Mouse (Mus musculus) right cerebral cortex, postnatal 25 days (tissue): Measurements from ENCODE around the gene Mmp9.
A peak's percentile ranks its signal among the peaks of the same experiment; 100 is the strongest.

Source experiments
- DNase-seq: peaks from one replicate; pipeline ENCODE4 v3.0.0; 2022

The Mmp9 gene

GRCm38 (mm10) chr2:164940140-164940830 is at the start of gene Mmp9:
TSS of gene Mmp9 (plus strand) at chr2:164940780.
- DNase-seq = no peak

GRCm38 (mm10) chr2:164891056-164891834 is 49.3 kb upstream of the Mmp9 start:
- no peak for DNase-seq

DNA sequence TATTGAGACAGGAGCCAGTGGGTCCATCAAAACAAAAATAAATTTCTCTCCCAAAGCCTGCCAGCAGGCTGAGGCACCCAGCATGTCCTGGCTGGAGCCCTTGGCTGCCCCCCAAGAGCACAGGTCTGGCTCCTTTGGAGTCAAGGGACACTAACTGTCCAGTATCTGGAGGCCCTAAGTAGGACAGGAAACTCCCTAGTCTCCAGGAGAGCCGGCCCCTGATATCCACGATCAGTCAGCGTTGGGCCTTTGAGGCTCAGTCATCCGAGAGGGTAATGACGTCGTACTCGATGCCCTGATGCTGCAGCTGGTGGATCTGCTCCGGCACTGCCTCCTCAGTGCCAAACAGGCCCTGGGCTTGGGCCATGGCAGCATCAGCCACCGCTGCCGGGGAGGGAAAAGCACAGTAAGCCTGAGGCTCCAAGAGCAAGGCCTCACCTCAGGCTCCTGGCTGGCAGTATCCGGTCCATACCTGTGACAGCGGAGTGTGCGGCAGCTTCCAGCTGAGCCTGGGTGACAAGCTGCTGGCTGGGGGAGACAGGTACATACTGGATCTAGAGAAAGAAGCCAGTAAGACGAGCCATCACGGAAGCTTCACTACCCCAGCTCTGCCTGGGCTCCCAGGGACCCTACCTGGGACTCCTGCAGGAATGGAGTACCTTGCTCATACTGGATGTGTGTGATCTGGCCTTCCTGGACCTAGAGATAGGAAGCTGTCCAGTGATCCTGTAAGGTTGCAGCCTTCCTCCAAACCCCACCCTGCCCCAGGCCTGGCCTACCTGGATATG is 48.5 kb upstream of the Mmp9 start:
- DNase-seq = no peak

- DNase-seq = no peak
Measured at GRCm38 (mm10) chr2:164892696-164893216, 47.8 kb upstream of the Mmp9 start.

GRCm38 (mm10) chr2:164894048-164894447 is 46.5 kb upstream of the Mmp9 start:
- DNase-seq = no peak

DNA sequence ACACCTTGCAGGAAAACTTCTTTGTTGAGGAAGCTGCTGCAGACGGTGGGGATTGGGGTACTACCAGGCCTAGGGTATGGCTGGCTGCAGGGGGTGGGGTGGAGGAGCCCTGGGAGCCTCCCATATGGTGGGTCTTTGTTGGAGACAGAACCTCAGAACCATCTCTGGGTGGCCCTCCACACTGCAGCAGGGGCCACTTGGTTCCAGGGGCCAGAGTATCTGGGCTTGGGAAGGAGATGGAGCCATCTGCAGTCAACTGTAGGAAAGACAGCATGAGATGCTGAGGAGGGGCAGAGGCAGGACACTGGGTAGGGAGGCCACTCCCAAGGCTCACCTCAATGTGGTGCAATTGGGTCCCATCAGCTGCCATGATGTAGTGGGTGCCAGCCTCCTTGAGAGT is 45.9 kb upstream of the Mmp9 start:
- no peak for DNase-seq

DNA sequence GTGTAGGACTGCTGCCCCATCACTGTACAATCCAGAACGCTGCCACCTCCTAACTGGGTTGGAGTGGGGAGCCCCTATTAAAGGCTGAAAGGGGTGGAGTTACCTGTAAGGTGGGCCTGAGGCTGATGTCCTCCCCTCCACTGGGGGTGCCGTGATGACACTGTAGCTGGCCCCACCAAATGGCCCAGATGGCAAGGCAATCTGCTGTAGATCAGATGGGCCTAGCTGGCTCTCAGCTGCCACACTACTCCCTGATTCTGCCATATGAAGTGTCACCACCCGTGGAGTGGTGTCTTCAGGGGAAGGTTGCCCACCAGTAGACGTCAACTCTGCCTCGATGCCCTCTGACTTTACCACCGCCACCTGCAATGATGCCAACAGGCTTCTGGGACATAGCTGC is 44.7 kb upstream of the Mmp9 start:
- no peak for DNase-seq

DNA sequence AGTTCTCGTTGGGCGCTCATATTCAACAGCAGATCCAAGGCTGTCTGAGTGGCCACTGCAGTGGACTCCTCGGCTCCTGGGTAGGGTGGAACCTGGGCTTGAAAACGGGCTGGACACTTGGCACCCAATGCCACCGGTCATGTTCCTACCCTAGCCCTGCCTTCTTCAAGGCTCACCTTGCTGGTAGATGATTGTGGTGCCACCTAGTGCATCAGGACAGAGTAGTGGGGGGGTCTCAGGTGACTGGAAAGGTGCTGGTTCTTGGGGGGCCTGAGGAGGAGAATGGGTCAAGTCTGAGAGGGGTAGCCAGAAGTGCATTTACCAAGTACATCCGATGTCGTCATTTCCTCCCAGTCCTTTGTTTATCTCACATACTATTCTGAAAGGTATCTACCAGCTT is 42.6 kb upstream of the Mmp9 start:
- DNase-seq = no peak

- no peak for DNase-seq
Measured at GRCm38 (mm10) chr2:164899034-164899433, 41.5 kb upstream of the Mmp9 start.

GRCm38 (mm10) chr2:164899723-164900459 is 40.7 kb upstream of the Mmp9 start:
- DNase-seq = no peak

DNA sequence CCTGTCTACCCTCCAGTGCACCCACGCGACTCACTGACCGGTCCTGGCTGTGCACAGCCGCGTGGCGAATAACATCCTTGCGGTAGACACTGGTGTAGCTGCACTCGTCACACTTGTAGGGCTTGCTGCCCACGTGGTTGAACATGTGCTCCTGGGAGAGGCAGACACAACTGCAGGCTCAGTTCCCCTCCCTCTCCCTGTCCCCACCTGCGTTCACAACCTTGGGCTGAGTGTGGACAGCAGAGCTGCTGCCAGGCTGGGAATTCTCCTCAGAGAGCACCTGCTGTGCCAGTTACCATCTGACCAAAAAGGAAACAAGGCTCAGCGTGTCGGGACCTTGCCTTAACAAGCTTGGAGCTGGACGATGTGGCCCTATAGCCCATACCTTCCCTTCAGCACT is 39.2 kb upstream of the Mmp9 start:
- DNase-seq = no peak

DNA sequence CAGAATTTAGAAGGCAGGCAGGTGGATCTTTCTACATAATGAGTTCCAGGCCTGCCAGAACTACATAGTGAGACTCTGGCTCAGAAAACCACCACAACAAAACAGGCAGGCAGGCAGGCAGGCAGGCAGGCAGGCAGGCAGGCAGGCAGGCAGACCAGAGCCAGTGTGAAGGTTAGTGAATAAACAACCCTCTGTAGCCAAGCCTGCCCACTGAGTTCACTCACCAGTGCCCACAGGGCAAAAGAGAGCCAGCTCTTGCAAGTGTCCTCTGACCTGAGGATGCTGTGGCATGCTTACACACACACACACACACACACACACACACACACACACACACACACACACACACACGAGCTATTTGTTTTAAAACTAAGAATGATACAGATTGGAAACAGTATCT is 37.1 kb upstream of the Mmp9 start:
- DNase-seq = no peak

- no peak for DNase-seq
Measured at GRCm38 (mm10) chr2:164906071-164906470, 34.5 kb upstream of the Mmp9 start.

GRCm38 (mm10) chr2:164907511-164907910 is 33.1 kb upstream of the Mmp9 start:
- no peak for DNase-seq

DNA sequence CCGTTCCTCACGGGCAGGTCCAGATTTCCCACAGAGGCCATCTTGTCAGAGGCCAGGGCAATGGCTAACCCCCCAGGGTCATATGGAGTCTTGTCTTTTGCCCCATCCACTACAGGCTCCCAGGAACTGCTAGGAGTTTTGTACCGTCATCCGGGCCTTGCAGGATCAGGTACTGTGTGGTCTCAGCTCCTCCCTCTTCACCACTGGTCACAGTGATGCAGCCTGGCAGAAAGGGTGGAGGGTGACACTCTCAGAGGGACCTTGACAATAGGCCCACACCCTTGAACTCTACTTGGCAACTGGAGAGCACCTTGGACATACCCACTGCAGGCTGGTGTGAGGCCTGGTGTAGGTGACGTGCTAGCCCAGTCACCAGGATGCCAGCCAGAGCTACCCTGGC is 32.6 kb upstream of the Mmp9 start:
- DNase-seq = no peak

DNA sequence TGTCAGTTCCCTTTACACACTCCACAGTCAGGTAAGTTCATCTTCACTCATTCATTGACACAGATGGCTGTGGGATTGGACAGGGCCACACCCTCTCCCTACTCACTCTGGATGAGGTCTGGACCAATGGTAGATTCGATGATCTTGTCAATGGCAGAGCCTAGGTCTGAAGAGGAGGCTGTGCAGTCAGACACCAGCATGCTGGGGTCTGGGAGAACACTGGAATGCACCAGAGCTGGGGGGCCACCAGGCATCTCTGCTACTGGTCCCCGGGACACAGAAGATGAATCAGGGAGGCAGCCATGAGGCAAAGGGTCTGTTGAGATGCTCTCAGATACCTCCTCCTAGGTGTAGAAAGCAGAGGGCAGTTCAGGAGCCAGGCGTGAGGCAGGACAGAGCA is 31.5 kb upstream of the Mmp9 start:
- DNase-seq = no peak

DNA sequence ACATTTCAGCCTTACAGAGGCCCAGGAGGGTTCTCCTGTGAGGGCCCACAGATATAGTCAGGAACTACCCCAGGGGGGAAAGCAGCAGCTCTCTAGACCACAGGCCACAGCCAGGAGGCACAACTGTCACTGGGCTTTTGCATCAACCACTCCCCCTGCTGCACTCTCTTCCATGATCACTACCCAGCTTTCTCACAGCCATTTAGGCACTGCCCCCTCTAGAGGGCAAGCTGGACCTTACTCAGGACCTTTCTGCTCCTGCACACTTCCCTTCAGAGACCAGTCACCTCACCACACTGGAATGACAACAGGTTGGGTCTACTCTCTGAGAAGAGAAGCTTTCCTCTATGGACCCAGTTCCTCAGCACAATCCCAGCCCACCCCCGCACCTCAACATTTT is 31.0 kb upstream of the Mmp9 start:
- DNase-seq = no peak

DNA sequence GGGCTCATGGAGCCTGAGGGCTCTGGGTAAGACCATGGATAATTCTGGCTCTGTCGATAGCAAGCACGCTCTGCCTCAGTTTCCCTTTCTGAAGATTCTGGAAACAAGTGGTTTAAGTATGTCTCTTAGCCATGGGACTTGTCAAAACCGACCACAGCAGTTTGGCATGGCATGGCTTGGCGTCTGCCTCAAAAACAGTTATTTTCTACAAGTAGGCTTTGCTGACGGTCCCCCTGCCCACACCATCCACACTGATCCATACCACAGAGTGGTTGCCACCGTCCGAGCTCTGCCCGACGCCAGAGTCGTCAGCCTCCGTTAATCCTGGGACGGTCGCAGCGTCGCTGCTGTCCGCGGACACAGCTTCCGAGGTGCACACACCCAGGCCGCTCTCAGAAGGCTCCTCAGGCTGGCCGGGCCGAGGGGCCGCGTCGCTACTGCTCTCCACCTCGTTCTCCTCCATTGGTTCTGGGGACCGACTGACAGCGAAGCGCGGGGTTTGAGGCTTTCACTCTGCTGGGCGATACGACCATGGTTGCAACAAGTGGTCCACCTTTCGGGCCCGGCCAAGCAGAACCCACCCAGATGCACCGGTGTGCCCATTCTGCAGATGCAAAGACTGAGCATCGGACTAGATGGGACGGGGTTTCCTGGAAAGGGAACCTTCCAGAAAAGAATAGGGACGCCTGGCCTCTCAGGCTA is 30.1 kb upstream of the Mmp9 start:
- DNase-seq = no peak

- DNase-seq = peak; percentile 93
Measured at GRCm38 (mm10) chr2:164911086-164912048, 29.2 kb upstream of the Mmp9 start, which contains the start of gene Zfp335. TSS of gene Zfp335 (minus strand) at chr2:164911757.

- peak; percentile 68 for DNase-seq
Measured at GRCm38 (mm10) chr2:164912151-164912550, 28.4 kb upstream of the Mmp9 start.
